Mouse (Mus musculus) MN1 (cell line): ENCODE data around the gene Tmem235.

Experiments used
- DNase-seq: peaks from one replicate; pipeline ENCODE4 v3.0.0-alpha.2; 2016; ENCODE audit warnings: low spot score

Gene Tmem235

GRCm38 (mm10) chr11:117890519-117891282 is 30.1 kb downstream of the Tmem235 start:
- DNase-seq, result peak; percentile 77

GRCm38 (mm10) chr11:117891581-117892175 is 31.1 kb downstream of the Tmem235 start:
- no peak for DNase-seq

GRCm38 (mm10) chr11:117892199-117892598 is 31.6 kb downstream of the Tmem235 start:
- no peak for DNase-seq

GRCm38 (mm10) chr11:117894676-117895075 is 34.1 kb downstream of the Tmem235 start:
- no peak for DNase-seq

- DNase-seq, result no peak
Observed at GRCm38 (mm10) chr11:117896533-117896932, 36.0 kb downstream of the Tmem235 start.

GRCm38 (mm10) chr11:117902282-117902681 is 41.7 kb downstream of the Tmem235 start:
- DNase-seq, result no peak

GRCm38 (mm10) chr11:117904442-117904841 is 43.9 kb downstream of the Tmem235 start:
- no peak for DNase-seq

GRCm38 (mm10) chr11:117909337-117909736 is 48.8 kb downstream of the Tmem235 start:
- DNase-seq, result no peak

- peak; percentile 70 for DNase-seq
Observed at GRCm38 (mm10) chr11:117912684-117913352, 52.3 kb downstream of the Tmem235 start.

- peak; percentile 57 for DNase-seq
Observed at GRCm38 (mm10) chr11:117914531-117914930, 54.0 kb downstream of the Tmem235 start.
